Mouse (Mus musculus): Measurements from ENCODE around the gene Tm4sf5. TPM values are rescaled to one million over a fixed set of nuclear protein-coding genes. Genes with fewer than 3 reads are reported as not detected.
"Not testable (repeated sequence)": the region's sequence is repeated elsewhere in the genome, so short reads cannot be mapped to it uniquely, and the experiment has no call there.

Gene Tm4sf5
- polyA plus RNA-seq, 1 experiment from 2014 or later = 2.3 TPM

DNA sequence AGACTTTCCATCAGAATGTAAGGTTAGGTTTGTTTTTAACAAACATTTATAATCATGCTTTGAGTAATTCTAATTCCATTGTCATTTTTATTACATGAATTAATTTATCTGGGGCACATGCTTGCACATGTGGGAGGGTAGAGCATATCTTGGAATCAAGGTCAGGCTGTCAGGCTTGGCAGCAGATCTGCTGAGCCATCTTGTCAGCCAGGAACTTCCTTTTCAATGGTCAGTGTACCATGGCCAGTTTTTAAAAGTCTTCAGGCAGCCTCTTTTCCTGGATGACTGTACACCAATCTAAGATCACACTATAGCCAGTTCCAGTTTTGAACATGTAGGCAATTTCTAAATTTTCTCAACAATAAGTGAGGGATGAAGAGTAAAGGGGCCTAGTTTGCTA, 32.3 kb upstream of the Tm4sf5 start:
- no peaks in the 10 kb centered on the region for H3K36me3 ChIP-seq (ENCODE audit: control insufficient read depth, insufficient read depth)
- no peaks in the 10 kb centered on the region for H3K9me3 ChIP-seq (replicated peaks; ENCODE audit: control insufficient read depth, low read length)
- no peaks in the 10 kb centered on the region for H3K27me3 ChIP-seq (ENCODE audit: control insufficient read depth, insufficient read depth, low read depth, low read length)
- no peak for ATAC-seq (ENCODE audit: low read depth)
- no peak overlapping the region for H3K9ac ChIP-seq (ENCODE audit: low read depth, low read length)
- H3K4me2 ChIP-seq (ENCODE audit: low read depth, low read length) = no peak overlapping the region
- H3K4me1 ChIP-seq (ENCODE audit: control insufficient read depth, low read depth, low read length) = no peaks in the 10 kb centered on the region
- H3K4me3 ChIP-seq (ENCODE audit: low read depth, low read length) = no peak overlapping the region
- no peak overlapping the region for H3K27ac ChIP-seq (ENCODE audit: low read length)

DNA sequence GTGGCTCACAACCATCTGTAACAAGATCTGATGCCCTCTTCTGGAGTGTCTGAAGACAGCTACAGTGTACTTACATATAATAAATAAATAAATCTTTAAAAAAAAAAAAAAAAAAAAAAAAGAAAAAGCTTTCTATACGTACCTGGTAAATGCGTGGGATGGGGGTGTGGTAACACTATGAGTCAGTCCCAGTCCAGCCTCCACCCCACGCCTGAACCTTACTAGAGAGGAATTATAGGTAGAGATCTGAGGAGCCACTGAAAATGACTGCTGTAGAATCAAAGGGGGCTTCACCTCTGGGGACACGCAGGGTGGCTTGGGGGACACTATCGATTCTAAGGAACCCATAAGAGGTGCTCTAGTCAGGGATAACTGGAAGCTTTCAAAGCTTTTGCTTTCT, 31.8 kb upstream of the Tm4sf5 start:
- not testable (repeated sequence) for H3K9ac ChIP-seq (ENCODE audit: low read depth, low read length); H3K4me3 ChIP-seq (ENCODE audit: low read depth, low read length); H3K4me1 ChIP-seq (ENCODE audit: control insufficient read depth, low read depth, low read length); H3K27ac ChIP-seq (ENCODE audit: low read length); ATAC-seq (ENCODE audit: low read depth); H3K4me2 ChIP-seq (ENCODE audit: low read depth, low read length); H3K36me3 ChIP-seq (ENCODE audit: control insufficient read depth, insufficient read depth); H3K27me3 ChIP-seq (ENCODE audit: control insufficient read depth, insufficient read depth, low read depth, low read length); H3K9me3 ChIP-seq (replicated peaks; ENCODE audit: control insufficient read depth, low read length)
- WGBS (ENCODE audit: insufficient replicate concordance) = 73% methylated on average over 5 of the region's 5 CpGs

- H3K27me3 ChIP-seq (ENCODE audit: control insufficient read depth, insufficient read depth, low read depth, low read length) = no peaks in the 10 kb centered on the region
- no peak overlapping the region for H3K9ac ChIP-seq (ENCODE audit: low read depth, low read length)
- H3K36me3 ChIP-seq (ENCODE audit: control insufficient read depth, insufficient read depth) = no peaks in the 10 kb centered on the region
- no peak for ATAC-seq (ENCODE audit: low read depth)
- no peaks in the 10 kb centered on the region for H3K9me3 ChIP-seq (replicated peaks; ENCODE audit: control insufficient read depth, low read length)
- H3K4me3 ChIP-seq (ENCODE audit: low read depth, low read length) = no peak overlapping the region
- WGBS (ENCODE audit: insufficient replicate concordance) = 60% methylated on average over 12 of the region's 12 CpGs
- H3K27ac ChIP-seq (ENCODE audit: low read length) = no peak overlapping the region
- no peaks in the 10 kb centered on the region for H3K4me1 ChIP-seq (ENCODE audit: control insufficient read depth, low read depth, low read length)
- no peak overlapping the region for H3K4me2 ChIP-seq (ENCODE audit: low read depth, low read length)
These were observed 30.0 kb upstream of the Tm4sf5 start for GRCm38 (mm10) chr11:70474872-70475534.

DNA sequence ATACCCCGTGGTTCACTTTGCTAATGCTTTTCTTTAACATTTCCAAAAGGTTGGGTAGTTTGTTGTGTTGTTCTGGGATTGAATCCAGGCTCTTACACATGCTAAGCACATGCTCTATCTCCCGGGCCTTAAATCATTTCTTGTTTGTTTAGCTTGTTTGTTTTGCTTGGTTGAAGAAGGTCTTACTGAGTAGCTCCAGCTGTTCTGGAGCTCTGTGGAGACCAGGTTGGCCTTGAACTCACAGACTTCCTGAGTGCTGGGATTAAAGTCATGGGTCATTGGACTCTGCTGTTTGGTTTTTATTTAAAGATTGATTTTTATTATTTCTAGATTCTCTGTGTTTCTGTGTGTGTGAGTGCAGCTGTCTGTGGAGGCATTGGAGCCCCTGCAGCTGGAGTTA, 19.5 kb upstream of the Tm4sf5 start:
- Histone ChIP-seq H3K4me2 (ENCODE audit: low read depth, low read length) (no peak overlapping the region), H3K9ac (ENCODE audit: low read depth, low read length) (no peak overlapping the region), H3K27ac (ENCODE audit: low read length) (no peak overlapping the region), H3K9me3 (replicated peaks; ENCODE audit: control insufficient read depth, low read length) (no peaks in the 10 kb centered on the region), H3K27me3 (ENCODE audit: control insufficient read depth, insufficient read depth, low read depth, low read length) (no peaks in the 10 kb centered on the region), H3K4me1 (ENCODE audit: control insufficient read depth, low read depth, low read length) (no peaks in the 10 kb centered on the region), H3K36me3 (ENCODE audit: control insufficient read depth, insufficient read depth) (no peaks in the 10 kb centered on the region), H3K4me3 (ENCODE audit: low read depth, low read length) (no peak overlapping the region)
- WGBS (ENCODE audit: insufficient replicate concordance) = 37% methylated on average over 2 of the region's 2 CpGs
- no peak for ATAC-seq (ENCODE audit: low read depth)

GRCm38 (mm10) chr11:70487816-70488215, 17.2 kb upstream of the Tm4sf5 start:
- Histone ChIP-seq H3K4me2 (ENCODE audit: low read depth, low read length) (no peak overlapping the region), H3K27me3 (ENCODE audit: control insufficient read depth, insufficient read depth, low read depth, low read length) (no peaks in the 10 kb centered on the region), H3K9ac (ENCODE audit: low read depth, low read length) (no peak overlapping the region), H3K27ac (ENCODE audit: low read length) (no peak overlapping the region), H3K36me3 (ENCODE audit: control insufficient read depth, insufficient read depth) (no peaks in the 10 kb centered on the region), H3K4me1 (ENCODE audit: control insufficient read depth, low read depth, low read length) (no peaks in the 10 kb centered on the region), H3K9me3 (replicated peaks; ENCODE audit: control insufficient read depth, low read length) (no peaks in the 10 kb centered on the region), H3K4me3 (ENCODE audit: low read depth, low read length) (no peak overlapping the region)
- no peak for ATAC-seq (ENCODE audit: low read depth)
- 34% methylated on average over 4 of the region's 4 CpGs for WGBS (ENCODE audit: insufficient replicate concordance)

DNA sequence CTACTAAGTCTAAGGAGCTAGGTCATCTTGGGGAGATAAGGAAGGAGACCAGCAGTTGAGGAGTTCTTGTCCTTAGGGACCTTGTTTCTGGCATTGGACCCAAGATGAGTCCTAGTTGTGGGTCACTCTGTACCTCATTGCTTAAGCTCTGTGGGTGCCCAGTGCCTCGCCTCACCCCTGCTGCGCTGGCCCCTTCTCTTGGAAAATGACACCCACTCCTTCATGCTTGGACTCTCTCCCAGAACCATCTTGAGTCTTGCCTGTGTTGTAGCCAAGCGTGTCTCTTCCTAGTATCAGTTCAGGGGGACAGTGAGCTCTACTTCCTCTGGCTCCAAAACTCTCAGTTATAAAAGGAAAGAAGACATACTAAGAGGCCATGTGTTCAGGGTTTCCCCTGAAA, 15.9 kb upstream of the Tm4sf5 start:
- Histone ChIP-seq H3K27me3 (ENCODE audit: control insufficient read depth, insufficient read depth, low read depth, low read length) (no peaks in the 10 kb centered on the region), H3K27ac (ENCODE audit: low read length) (no peak overlapping the region), H3K4me3 (ENCODE audit: low read depth, low read length) (no peak overlapping the region), H3K9me3 (replicated peaks; ENCODE audit: control insufficient read depth, low read length) (no peaks in the 10 kb centered on the region), H3K4me2 (ENCODE audit: low read depth, low read length) (no peak overlapping the region), H3K9ac (ENCODE audit: low read depth, low read length) (no peak overlapping the region), H3K36me3 (ENCODE audit: control insufficient read depth, insufficient read depth) (no peaks in the 10 kb centered on the region), H3K4me1 (ENCODE audit: control insufficient read depth, low read depth, low read length) (no peaks in the 10 kb centered on the region)
- ATAC-seq (ENCODE audit: low read depth) = no peak
- WGBS (ENCODE audit: insufficient replicate concordance) = 56% methylated on average over 3 of the region's 3 CpGs

DNA sequence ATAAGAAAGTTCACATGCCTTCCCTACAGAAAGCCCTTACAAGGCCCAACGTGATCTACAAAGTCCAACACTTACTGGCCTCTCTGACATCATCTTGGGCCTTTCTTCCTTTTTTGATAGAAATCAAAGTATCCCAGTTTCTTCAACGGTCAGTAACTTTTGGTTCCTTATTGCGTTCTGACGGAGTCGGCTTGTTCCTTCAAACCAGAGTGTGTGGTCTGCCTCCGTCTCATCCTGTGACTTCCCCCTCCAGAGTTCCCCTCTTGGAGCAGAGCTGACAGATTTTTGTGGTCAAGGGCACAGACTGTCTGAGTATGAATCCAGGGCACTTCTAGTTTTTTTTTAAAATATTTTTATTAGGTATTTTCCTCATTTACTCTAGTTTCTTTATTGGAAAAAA, 15.4 kb upstream of the Tm4sf5 start:
- 23% methylated on average over 6 of the region's 6 CpGs for WGBS (ENCODE audit: insufficient replicate concordance)
- H3K9ac ChIP-seq (ENCODE audit: low read depth, low read length) = no peak overlapping the region
- H3K9me3 ChIP-seq (replicated peaks; ENCODE audit: control insufficient read depth, low read length) = no peaks in the 10 kb centered on the region
- no peak overlapping the region for H3K27ac ChIP-seq (ENCODE audit: low read length)
- H3K36me3 ChIP-seq (ENCODE audit: control insufficient read depth, insufficient read depth) = no peaks in the 10 kb centered on the region
- no peak overlapping the region for H3K4me2 ChIP-seq (ENCODE audit: low read depth, low read length)
- H3K4me1 ChIP-seq (ENCODE audit: control insufficient read depth, low read depth, low read length) = no peaks in the 10 kb centered on the region
- ATAC-seq (ENCODE audit: low read depth) = no peak
- H3K4me3 ChIP-seq (ENCODE audit: low read depth, low read length) = no peak overlapping the region
- H3K27me3 ChIP-seq (ENCODE audit: control insufficient read depth, insufficient read depth, low read depth, low read length) = no peaks in the 10 kb centered on the region

DNA sequence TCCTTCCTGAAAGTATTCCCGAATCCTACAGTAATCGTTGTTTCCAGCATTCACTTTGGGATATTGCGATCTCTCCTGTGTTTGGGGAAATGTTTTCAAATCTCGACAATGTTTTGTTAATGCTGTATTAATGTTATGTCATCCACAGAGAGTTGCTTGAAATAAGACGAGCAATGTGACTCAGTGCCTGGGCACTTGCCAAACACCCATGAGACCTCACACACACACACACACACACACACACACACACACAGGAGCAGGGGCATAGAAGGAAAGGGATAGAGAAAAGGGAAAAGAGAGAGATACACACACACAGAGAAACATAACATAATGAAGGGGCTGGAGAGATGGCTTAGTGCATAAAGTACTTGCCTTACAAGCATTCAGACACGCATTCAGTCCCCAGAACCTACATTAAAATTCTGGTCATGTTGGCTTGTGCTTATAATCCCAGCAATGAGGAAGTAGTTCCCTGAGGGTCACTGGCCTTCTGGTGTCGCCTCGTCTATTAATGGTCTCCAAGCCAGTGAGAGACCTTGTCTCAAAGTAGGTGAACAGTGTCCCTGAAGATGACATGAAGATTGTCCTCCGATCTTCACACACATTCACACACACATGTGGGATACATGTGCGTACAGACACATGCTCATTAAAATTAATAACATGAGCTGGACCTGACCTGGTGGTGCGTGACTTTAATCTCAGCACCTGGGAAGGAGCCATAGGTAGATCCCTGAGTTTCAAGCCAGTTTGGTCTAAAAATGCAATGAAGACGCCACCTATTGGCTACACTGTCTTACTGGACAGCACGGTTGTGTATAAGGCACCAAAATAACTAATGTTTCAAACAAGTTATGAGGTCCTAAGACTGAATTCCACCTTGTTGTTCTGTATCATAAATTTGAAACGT, 5.2 kb upstream of the Tm4sf5 start:
- Histone ChIP-seq H3K9me3 (replicated peaks; ENCODE audit: control insufficient read depth, low read length) (no peaks in the 10 kb centered on the region), H3K4me2 (ENCODE audit: low read depth, low read length) (no peak overlapping the region), H3K36me3 (ENCODE audit: control insufficient read depth, insufficient read depth) (no peaks in the 10 kb centered on the region), H3K27ac (ENCODE audit: low read length) (no peak overlapping the region), H3K4me1 (ENCODE audit: control insufficient read depth, low read depth, low read length) (peaks cover under 1% of the 10 kb centered on the region), H3K4me3 (ENCODE audit: low read depth, low read length) (no peak overlapping the region), H3K27me3 (ENCODE audit: control insufficient read depth, insufficient read depth, low read depth, low read length) (no peaks in the 10 kb centered on the region; the same call in 1 of the 2 replicates), H3K9ac (ENCODE audit: low read depth, low read length) (no peak overlapping the region)
- WGBS (ENCODE audit: insufficient replicate concordance) = 52% methylated on average over 14 of the region's 14 CpGs
- ATAC-seq (ENCODE audit: low read depth) = no peak

GRCm38 (mm10) chr11:70500476-70500812, 4.6 kb upstream of the Tm4sf5 start:
- Histone ChIP-seq H3K4me3 (ENCODE audit: low read depth, low read length) (no peak overlapping the region), H3K27me3 (ENCODE audit: control insufficient read depth, insufficient read depth, low read depth, low read length) (no peaks in the 10 kb centered on the region; the same call in 1 of the 2 replicates), H3K9ac (ENCODE audit: low read depth, low read length) (no peak overlapping the region), H3K4me1 (ENCODE audit: control insufficient read depth, low read depth, low read length) (peaks cover 6% of the 10 kb centered on the region), H3K9me3 (replicated peaks; ENCODE audit: control insufficient read depth, low read length) (no peaks in the 10 kb centered on the region), H3K27ac (ENCODE audit: low read length) (no peak overlapping the region), H3K4me2 (ENCODE audit: low read depth, low read length) (no peak overlapping the region), H3K36me3 (ENCODE audit: control insufficient read depth, insufficient read depth) (no peaks in the 10 kb centered on the region)
- 70% methylated on average over 1 of the region's 1 CpGs for WGBS (ENCODE audit: insufficient replicate concordance)
- ATAC-seq (ENCODE audit: low read depth) = no peak

All from liver, embryonic 16.5 days (tissue).